Mouse (Mus musculus): ENCODE data around the gene Olfr522. TPM values are rescaled to one million over a fixed set of nuclear protein-coding genes. Genes with fewer than 3 reads are reported as not detected.

The Olfr522 gene
- polyA plus RNA-seq (2012; ENCODE audit: low replicate concordance) = not detected in 2 replicates

GRCm38 (mm10) chr7:140164664-140165063 lies at the start of gene Olfr522:
Gene Olfr522 (minus strand): TSS chr7:140164764.

DNA sequence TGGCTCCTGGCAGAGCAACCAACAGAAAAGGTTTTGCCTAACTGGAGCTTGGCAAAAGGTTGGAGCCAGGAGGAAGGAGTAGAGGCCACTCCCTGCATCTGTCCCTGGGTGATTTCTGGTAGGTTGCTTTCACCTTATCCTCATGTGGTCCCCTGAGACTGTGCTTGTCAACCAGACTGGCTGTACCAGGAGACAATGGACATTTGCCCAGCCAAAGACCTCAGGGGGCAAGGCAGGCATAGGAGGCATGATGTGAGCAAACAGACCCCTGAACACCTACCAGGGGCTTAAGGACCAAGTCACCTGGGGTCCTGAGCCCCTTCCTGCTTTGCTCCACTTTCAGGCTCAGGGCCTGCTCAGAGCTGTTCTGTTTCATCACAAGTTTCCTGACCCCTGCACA lies 41.3 kb upstream of the Olfr522 start, which contains the start of gene Olfr524:
Olfr524 (minus strand) TSS at position 101 of the 400 bp plus-strand sequence.

DNA sequence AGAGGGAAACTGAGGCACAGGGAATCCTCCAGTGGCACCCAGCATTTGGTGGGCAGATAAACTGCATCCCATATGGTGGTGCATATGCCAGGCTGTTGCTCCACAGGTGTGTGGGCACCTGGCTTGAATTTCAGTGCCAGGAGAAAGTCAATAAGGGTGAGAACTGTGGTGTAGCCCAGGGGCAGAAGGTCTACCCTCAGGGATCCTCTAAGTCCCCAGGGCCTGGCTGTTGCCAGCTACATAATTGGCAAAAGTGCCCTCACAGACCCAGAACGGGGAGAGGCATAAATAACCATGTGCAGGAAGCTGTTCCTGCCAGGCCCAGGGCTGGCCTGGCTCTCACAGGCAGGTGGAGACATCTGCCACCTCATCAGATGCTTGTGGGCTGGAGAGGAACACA lies 8.4 kb upstream of the Olfr522 start, which contains the start of gene Olfr523:
Olfr523 (plus strand) TSS at position 282 of the 400 bp plus-strand sequence.

DNA sequence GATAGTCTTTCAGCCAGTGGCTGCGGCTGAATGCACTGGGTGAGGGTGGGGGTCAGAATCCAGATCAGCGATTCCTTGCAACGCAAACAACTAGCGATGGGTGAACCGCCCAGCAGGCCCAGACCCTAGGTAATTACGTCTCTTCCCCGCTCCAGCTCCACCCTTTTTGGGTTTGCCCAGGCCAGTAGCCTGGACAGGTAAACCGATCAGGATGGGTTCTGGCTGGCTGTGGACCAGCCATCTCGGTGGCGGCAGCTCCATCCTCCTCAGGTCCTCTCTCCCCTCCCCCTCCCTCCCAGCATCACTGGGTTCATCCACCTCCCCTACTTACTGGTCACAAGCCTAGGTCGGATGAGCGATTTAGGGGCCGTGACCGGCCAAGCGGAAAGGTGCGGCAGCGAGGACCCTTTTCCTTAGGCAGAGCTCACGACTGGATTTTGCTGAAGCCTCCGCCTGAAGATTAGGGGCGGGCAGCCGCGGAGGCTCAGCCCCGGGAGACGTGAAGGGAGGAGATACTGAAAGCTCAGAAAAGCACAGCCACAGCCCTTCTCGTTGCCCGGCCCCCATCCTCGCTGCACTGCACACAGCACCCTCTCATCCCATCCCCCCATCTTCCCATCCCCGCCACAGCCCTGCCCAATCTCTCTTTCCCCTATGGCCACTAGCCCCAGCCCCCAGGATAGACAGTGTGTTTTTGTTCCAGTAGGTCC lies 10.2 kb downstream of the Olfr522 start, which contains the start of gene Sprn:
Sprn (minus strand) TSS at position 660 of the 710 bp plus-strand sequence.

GRCm38 (mm10) chr7:140137135-140138020 lies 27.2 kb downstream of the Olfr522 start, which contains the start of gene Mtg1:
Gene Mtg1 (plus strand): TSS chr7:140137564.

GRCm38 (mm10) chr7:140116329-140117054 lies 48.1 kb downstream of the Olfr522 start, which contains the start of gene Echs1:
Gene Echs1 (minus strand): TSS chr7:140116476.

GRCm38 (mm10) chr7:140115583-140116328 lies 48.8 kb downstream of the Olfr522 start, which contains the start of gene Paox:
Gene Paox (plus strand): TSS chr7:140115799.

Other genes with a start within 250 kb of the Olfr522 start
- gene Utf1, start 221.0 kb downstream of the Olfr522 start, polyA plus RNA-seq (2012; ENCODE audit: low replicate concordance) = 3.6 and 7.4 TPM in 2 replicates
- gene 6430531B16Rik, start 186.0 kb downstream of the Olfr522 start, polyA plus RNA-seq (2012; ENCODE audit: low replicate concordance) = 0.17 and 1.4 TPM in 2 replicates
- gene Adam8, start 172.2 kb downstream of the Olfr522 start, polyA plus RNA-seq (2012; ENCODE audit: low replicate concordance) = 11.9 and 25.8 TPM in 2 replicates
- 20.5 and 29.4 TPM in 2 replicates for gene Zfp511, start 128.4 kb downstream of the Olfr522 start, polyA plus RNA-seq (2012; ENCODE audit: low replicate concordance)
- gene Tubgcp2, start 128.1 kb downstream of the Olfr522 start, polyA plus RNA-seq (2012; ENCODE audit: low replicate concordance) = 4.1 and 6.5 TPM in 2 replicates
- gene Msx3, start 115.7 kb downstream of the Olfr522 start, polyA plus RNA-seq (2012; ENCODE audit: low replicate concordance) = not detected in 2 replicates
- 0.16 TPM in 1 of 2 replicates, not detected in the other for gene Caly, start 82.2 kb downstream of the Olfr522 start, polyA plus RNA-seq (2012; ENCODE audit: low replicate concordance)
- gene Prap1, start 71.4 kb downstream of the Olfr522 start, polyA plus RNA-seq (2012; ENCODE audit: low replicate concordance) = not detected in 2 replicates
- 10.5 and 15.7 TPM in 2 replicates for gene Fuom, start 62.3 kb downstream of the Olfr522 start, polyA plus RNA-seq (2012; ENCODE audit: low replicate concordance)
- 1.7 and 7.6 TPM in 2 replicates for gene Paox, start 49.0 kb downstream of the Olfr522 start, polyA plus RNA-seq (2012; ENCODE audit: low replicate concordance)
- 3.3 and 6.3 TPM in 2 replicates for gene Echs1, start 48.3 kb downstream of the Olfr522 start, polyA plus RNA-seq (2012; ENCODE audit: low replicate concordance)
- gene Mtg1, start 27.2 kb downstream of the Olfr522 start, polyA plus RNA-seq (2012; ENCODE audit: low replicate concordance) = 6.5 and 7.2 TPM in 2 replicates
- not detected in 2 replicates for gene Sprn, start 9.9 kb downstream of the Olfr522 start, polyA plus RNA-seq (2012; ENCODE audit: low replicate concordance)
- not detected in 2 replicates for gene Olfr523, start 8.5 kb upstream of the Olfr522 start, polyA plus RNA-seq (2012; ENCODE audit: low replicate concordance)
- gene Olfr524, start 41.2 kb upstream of the Olfr522 start, polyA plus RNA-seq (2012; ENCODE audit: low replicate concordance) = not detected in 2 replicates
- gene Cd163l1, start 53.5 kb upstream of the Olfr522 start, polyA plus RNA-seq (2012; ENCODE audit: low replicate concordance) = 0.23 and 0.56 TPM in 2 replicates
- 0.38 and 0.60 TPM in 2 replicates for gene 5830411N06Rik, start 82.5 kb upstream of the Olfr522 start, polyA plus RNA-seq (2012; ENCODE audit: low replicate concordance)
- gene Olfr525, start 156.1 kb upstream of the Olfr522 start, polyA plus RNA-seq (2012; ENCODE audit: low replicate concordance) = not detected in 2 replicates
- gene Olfr527, start 169.3 kb upstream of the Olfr522 start, polyA plus RNA-seq (2012; ENCODE audit: low replicate concordance) = not detected in 2 replicates
- 0.21 TPM in 1 of 2 replicates, not detected in the other for gene Olfr60, start 196.9 kb upstream of the Olfr522 start, polyA plus RNA-seq (2012; ENCODE audit: low replicate concordance)
- gene Olfr530, start 211.6 kb upstream of the Olfr522 start, polyA plus RNA-seq (2012; ENCODE audit: low replicate concordance) = not detected in 2 replicates
- gene Olfr531, start 238.2 kb upstream of the Olfr522 start, polyA plus RNA-seq (2012; ENCODE audit: low replicate concordance) = not detected in 2 replicates

Data from hematopoietic multipotent progenitor cell, adult 10-12 weeks (in vitro differentiated cells).